Mouse (Mus musculus) testis, adult 2 months (tissue): ENCODE data around the gene Mip.

Source experiments
- CTCF ChIP-seq: fragments of 200-500 bp; IDR thresholded peaks from 2 replicates; pipeline ENCODE4 v1.5.1; 2012; ENCODE audit warnings: low read depth, mild to moderate bottlenecking, inconsistent platforms, low read length, moderate library complexity; ENCODE audit not compliant: control insufficient read depth, insufficient read depth, insufficient replicate concordance
- POLR2A ChIP-seq: fragments of 200-500 bp; IDR thresholded peaks from 2 replicates; pipeline ENCODE4 v1.6.1; 2012; ENCODE audit warnings: low read depth, mild to moderate bottlenecking, inconsistent platforms, low read length, moderate library complexity; ENCODE audit not compliant: control insufficient read depth

DNA sequence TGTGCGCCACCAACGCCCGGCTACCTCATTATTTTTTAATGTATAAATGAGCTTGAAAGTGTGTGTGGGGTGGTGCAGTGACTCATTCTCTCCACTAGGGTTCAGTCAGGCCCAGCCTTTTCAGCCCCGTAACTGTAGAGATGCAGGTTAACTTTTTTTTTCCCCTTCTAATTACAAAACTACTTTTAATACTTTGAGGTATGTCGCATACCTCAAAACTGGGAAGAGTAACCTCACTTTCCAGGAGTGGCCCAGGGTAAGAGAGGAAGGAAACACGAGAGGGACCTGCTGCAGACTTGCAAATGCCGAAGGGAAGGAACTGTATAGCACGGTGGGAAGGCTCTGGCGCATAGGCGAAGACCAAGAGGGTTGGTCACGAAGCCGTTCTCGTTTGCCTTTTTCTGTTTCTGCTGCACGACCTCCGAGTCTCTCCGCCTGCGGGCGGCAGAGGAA is 12.7 kb upstream of the Mip start:
- no peak for TF ChIP-seq POLR2A
- no peak for TF ChIP-seq CTCF
